Mouse (Mus musculus): ENCODE data around the gene Sema3b.

Gene Sema3b

DNA sequence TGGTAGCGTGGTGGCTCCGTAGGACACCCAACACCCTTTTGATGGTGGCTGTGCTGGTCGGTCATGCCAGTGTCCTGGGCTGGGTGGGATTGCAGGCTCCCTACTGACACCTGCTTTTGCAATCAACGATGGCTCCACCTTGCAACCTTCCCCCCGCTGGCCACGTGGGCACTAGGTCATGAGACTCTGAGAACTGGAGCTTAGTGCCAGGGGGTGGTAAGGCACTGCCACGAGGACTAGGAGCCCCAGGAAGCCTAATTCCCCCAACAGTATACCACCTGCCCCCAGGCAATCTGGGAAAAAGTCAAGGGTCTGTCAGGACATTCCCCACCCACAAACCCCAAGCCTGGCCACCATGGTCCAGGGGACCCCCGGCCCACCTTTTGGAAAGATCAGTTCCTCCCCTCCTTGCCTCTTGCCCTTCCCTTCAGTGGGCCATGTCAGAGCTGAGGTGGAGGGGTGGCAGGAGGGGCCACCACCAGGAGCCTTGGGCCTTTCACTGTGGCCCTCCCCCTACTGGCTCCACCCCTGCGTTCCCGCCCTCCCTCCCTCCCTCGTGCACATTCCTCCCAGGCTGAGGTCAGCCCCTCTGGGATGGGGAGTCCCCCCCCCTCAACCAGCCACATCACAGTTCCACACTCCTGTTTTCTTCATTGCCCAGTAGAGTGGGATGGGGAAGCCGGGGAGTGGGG, at the start of gene Sema3b:
Gene Sema3b (minus strand): TSS at position 489 of the 692 bp plus-strand sequence.
- DNase-seq (ENCODE audit: low read depth, low spot score), result no peak

DNA sequence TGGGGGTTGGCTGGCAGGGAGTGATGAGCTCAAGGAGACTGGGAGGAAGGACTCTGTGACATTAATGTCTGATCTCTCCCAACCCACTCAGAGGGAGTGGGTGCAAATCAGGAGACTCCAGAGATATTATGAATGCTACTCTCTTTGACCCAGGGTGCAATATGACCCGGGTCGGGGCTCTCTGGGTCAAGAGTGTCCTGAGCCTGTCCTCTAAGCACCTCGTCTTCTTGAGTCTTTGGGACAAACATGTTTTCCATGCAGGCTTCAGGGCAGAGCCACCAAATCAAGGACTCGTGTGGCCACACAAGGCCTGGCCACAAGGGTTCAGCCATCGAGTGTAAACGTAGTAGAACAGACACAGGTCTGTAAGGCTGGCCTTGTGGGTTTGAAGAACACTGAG, 49.1 kb upstream of the Sema3b start:
- no peak for DNase-seq (ENCODE audit: low read depth, low spot score)

DNA sequence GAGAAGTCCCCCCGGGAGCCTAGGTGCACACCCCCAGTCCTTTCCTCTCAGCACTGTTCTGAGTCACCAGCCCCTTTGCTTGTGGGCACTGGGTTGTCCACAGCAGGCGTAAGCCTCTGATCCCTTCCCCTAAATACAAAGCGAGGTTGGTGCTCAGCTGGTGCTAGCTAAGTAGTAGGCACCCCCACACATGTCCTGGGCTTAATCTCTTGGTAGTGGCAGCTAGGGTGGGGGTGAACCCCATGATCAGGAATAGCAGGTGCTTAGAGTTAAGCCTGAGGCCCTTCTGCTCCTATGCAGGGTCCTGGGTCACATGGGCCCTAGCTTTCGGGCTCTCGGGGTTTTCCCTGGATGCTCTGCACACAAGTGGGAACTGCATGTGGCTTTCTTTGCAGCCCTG, 48.1 kb upstream of the Sema3b start:
- DNase-seq (ENCODE audit: low read depth, low spot score), result no peak

DNA sequence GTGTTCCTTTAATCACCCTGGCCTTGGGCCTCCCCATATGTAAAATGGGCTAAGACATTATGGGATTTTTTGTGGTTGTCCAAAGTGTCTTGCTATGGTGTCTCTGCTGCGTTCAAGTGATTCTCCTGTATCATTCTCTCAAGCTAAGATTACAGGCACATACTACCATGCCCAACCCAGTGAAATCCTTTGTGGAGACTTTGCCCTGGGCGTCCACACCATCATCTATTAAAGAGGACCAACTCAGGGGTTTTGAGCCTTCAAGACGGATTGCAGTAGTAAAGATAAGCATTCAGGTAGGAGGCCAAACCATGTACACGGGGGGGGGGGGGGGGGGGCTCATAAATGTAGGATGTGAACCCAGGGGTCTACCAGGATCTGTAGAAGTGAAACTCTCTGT, 45.6 kb upstream of the Sema3b start:
- no peak for DNase-seq (ENCODE audit: low read depth, low spot score)

DNA sequence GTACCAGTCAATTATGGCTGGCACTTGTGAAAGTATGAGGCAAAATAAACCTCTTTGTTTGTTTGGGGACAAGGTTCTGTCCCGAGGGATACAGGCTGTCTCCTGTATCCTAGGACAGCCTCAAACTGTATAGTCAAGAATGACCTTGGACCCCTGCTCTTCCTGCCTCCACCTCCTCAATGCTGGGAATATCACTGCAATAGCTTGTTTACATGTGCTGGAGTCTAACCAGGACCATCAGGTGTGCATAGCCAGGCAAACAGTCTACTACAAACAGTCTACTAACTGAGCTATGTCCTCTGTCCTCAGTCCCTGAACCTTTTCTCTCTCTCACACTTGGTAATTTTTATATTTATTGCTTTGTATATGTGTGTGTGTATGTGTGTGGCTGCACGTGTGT, 44.4 kb upstream of the Sema3b start:
- DNase-seq (ENCODE audit: low read depth, low spot score), result no peak

DNA sequence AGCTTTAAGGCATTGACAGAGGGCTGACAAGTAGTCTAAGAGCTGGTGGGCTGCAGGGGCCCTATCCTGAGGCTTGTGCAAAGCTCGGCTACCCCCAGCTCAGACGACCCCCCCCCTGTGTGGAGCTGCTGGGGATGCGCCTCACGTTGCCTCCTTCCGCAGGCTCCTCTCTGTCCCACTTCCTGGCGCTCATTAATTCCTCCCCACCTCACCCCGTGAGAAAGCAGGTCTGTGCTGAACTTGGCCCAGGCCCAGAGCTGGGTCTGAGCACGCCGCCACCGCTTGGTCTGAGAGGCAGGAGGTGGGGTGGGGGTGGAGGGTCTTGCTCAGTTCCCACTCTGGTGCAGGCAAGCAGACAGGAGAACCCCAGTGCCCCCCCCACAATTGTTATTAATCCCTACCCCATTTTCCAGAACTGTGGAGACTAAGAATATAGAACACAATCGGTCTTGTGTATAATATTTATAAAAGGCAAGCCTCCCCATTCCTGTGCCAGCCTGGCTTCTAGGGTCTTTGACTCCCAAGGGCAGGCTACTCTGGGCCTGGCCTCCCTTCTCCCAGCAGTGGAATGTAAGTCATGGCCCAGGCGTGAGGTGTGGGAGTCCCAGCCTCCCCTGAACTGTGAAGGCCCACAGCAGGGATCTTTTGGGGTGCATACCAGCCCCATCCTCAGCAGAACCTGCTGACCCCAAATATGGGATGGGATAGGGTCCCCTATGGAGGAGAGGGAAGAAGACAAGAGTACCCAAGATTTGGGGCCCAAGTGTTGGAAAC, 41.9 kb upstream of the Sema3b start:
- no peak for DNase-seq (ENCODE audit: low read depth, low spot score)

DNA sequence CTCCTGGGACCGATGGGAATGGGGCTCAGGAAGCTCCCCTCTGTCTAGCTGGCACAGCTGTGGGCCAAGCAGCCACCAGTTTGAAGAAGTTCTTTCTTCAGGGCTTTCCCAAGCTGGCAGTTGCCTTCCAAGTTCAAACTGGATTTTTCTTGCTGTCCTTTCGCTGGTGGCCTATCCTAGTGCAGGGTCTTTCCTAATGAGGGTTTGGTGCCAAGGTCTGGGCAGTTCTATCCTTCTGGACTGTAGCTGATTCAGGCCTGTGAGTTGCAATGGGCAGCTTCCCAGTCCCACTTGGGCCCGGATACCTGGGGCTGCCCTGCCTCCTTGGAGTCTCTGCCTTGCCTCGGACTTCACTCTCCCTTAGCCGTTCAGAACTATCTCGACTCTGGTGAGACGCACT, 41.2 kb upstream of the Sema3b start:
- no peak for DNase-seq (ENCODE audit: low read depth, low spot score)

DNA sequence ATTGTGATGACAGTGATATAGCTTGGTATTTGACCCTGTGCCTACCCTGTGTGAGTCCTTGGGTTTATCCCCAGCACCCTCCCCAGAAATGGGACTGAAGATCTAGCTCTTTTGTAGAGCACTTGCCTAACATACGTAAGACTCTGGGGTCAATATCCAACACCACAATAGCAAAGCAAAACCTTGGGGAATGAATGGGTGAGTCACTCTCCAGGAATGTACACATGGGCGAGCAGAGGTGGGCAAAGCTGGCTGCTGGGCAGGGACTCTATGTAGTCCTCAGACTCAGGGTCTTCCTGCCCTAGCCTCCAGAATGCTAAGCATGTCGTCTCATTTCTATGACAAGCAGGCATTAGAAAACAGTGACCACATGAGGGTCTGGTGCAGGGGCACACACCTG, 39.7 kb upstream of the Sema3b start:
- DNase-seq (ENCODE audit: low read depth, low spot score), result no peak

DNA sequence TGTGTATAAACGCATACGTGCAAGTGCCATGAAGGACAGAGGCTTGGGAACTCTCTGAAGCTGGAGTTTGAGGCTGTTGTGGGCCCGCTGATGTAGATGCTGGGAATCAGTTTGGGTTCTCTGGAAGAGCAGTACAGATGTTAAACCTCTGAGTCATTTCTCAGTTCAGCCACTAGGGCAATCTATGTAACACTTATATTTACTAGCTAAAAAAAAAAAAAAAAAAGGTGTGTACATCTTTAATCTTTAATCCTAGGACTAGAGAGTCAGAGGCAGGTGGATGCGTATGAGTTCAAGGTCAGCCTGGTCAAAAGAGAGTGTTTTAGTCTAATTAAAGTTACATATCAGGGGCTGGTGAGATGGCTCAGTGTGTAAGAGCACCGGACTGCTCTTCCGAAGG, 37.9 kb upstream of the Sema3b start:
- DNase-seq (ENCODE audit: low read depth, low spot score), result no peak

DNA sequence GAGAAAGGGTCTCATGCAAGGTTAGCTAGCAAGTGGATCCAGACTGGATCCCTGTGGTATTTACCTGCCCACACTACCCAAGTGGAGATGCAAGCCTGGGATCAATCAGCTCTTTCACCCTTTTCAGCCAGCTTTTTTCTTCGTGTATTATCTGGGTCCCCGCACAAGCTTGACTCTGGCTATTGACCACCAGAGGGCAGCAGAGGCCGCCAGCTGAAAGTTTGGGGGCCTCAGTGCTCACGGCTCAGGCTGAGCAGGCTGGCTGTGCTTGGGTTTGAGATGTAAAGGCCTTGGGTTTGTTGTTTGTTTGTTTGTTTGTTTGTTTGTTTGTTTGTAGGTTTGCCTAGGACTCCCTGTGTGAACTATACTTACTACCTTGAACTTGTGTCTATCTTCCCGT, 36.5 kb upstream of the Sema3b start:
- DNase-seq (ENCODE audit: low read depth, low spot score), result peak; percentile 80

DNA sequence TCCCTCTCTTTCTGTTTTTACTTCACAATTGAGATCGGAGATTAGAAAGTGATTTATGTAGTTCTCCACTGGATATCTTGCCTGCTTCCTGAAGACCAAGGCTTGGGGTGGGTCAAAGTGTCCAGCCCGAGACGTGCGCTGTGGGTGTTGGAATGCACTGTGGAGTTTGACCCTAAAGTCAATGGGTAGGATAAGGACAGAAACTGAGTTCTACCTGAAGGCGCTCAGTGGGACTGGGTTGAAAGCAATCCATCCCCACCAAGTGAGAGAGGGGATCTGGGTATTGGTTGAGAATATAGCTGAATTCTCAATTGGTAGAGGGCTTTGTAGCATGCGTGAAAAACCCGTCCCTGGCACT, 36.1 kb upstream of the Sema3b start:
- DNase-seq (ENCODE audit: low read depth, low spot score), result no peak

DNA sequence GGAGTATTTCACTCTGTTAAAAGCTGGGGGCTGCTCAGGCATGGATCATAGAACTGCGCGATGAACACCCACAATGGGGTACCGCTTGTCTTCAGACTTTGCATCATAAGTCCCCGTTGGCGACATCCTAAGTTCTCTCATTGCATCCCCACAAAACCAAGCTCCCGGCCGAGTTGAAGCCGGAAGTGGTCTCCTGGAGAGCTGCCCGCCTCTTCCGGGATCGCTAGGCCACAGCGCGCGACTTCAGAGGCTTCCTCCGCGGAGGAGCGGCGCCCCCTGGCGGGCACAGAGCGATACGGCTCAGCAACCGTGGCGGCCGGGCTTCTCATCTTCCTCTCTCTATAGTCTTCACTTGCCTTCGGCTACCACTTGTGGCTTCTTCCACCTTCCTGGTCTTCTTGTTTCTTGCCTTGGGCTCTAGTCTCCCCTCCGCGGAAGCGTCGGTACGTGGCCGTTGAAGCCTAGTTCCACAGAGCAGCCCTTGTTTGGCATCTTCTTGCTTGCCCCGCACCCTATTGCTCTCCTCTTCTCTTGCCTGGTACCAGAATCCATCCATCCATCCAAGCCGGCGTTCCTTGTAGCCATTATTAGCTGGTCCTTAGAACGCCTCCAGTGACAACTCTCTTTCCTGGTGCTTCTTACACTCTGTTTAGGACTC, 35.6 kb upstream of the Sema3b start:
- peak; percentile 89 for DNase-seq (ENCODE audit: low read depth, low spot score)

DNA sequence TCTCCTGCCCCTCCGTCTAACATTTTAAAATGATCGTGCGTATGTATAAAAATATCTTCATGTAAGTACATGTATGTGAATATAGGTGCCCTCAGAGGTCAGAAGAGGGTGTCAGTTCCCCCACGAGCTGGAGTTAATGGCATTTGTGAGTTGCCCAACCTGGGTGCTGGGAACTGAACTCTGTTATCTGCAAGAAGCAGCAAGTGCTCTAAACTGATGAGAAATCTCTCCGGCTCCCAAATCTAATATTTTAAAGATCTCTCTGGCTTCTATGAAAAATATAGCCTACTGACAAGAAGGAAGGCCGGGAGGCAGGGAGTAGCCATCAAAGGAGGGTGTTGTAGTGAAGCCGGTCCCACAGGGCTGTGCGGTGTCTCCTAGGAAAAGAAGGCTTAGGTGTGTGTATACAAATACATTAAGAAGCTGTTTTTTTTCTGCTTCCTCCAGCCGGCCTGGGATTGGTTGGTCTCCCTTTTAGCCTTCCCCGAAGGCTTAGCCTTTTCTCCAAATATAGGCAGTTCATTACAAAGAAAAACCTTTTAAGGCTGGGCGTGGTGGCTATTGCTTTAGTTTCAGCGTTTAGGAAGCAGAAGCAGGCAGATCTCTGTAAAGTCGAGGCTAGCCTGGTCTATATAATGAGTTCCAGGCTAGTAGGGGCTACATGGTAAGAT, 34.6 kb upstream of the Sema3b start:
- DNase-seq (ENCODE audit: low read depth, low spot score), result no peak

DNA sequence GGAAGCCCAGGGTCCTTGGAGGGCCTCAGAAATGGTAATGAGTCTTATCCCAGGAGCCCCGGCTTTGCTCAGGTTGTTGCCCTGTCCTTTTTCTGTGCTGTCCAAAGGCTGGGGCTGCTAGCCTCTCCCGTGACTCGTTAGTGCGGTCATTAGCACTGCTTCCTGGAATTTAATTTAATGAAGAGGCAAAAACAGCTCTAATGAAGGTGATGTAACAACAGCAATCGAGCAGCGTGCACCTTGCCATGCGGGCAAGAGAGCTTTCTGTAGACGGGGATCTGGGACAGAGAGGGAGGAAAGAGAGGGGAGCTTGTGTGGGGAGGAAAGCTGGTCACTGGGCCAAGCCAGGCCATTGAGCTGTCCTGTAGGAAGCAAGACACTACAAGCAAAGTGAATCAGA, 32.6 kb upstream of the Sema3b start:
- DNase-seq (ENCODE audit: low read depth, low spot score), result no peak

DNA sequence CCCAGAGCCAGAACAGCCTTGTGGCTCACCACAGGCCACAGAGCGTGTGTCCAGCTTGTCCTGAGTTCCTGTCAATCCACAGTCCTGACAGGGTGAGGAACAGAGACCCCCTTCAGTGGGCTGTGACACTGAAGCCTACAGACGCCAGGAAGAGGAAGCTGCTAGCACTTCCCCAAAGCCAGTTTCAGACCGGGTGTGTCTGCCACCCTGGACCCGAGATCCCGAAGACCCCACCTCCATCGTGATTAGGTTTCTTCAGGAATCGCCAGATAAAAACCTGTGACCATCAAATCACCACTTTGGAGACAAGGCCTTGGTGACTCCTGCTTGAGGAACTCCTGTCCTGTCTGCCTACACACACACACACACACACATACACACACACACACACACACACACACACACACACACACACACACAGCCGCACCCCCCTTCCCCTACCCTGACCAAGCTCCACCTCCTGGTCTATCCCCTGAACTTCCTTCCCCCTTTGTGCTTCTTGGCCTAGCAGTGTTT, 31.3 kb upstream of the Sema3b start:
- DNase-seq (ENCODE audit: low read depth, low spot score), result no peak

DNA sequence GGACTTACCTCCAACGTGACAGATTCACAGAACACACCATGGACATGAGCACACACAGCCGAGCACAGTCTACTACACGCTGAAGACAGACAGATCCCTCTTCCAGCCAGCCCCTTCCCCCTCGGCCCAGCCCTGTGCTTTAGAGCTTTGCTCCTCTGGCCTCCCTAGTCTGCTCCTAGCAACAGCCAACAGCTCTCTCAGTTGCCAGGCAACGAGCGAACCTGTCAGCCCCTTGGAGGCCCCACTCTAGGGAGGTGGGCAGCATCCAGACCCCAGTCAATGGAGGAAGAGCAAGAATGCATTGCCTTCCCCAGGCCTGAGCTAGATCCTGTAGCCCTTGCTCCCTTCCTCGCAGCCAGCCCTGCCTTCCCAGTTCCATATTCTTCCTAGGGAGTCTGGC, 28.0 kb upstream of the Sema3b start:
- DNase-seq (ENCODE audit: low read depth, low spot score), result no peak

DNA sequence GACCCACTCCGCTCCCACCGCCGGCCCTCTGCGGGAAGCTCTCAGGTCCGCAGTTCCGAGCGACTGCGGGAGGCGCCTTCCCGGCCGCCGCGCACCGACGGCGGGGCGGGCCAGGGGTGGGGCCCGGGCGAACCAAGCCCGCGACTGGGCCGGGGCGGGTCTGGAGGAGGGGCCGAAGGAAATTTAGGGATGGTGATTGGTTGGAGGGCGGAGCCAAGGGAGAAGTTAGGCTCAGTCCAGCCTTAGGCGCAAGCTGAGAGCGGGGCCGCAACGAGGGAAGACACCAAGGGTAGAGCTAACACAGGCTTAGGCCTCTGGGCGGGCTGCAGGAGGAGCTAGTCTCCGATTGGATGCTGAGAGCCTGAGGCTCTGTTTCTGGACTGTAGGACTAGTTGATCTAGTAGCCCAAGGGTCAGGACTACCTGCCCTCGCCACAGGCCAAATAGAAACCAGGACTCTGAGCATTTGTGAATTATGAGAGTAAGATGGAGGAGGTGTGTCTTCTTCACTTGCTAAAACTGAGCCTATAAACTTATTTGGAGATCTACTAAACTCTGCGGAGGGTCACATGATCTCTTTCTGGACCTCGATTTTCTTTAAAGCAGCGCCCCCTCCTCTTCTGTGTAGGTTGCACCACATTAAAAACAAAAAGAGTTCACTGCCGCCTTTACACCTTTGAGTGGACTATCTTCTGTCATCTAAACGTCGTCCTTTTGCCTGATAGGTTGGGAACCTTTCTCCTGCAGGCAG, 26.4 kb upstream of the Sema3b start, which contains the start of gene Gnai2:
Gene Gnai2 (minus strand): TSS at position 89 of the 750 bp plus-strand sequence.
- DNase-seq (ENCODE audit: low read depth, low spot score), result peak; percentile 94

DNA sequence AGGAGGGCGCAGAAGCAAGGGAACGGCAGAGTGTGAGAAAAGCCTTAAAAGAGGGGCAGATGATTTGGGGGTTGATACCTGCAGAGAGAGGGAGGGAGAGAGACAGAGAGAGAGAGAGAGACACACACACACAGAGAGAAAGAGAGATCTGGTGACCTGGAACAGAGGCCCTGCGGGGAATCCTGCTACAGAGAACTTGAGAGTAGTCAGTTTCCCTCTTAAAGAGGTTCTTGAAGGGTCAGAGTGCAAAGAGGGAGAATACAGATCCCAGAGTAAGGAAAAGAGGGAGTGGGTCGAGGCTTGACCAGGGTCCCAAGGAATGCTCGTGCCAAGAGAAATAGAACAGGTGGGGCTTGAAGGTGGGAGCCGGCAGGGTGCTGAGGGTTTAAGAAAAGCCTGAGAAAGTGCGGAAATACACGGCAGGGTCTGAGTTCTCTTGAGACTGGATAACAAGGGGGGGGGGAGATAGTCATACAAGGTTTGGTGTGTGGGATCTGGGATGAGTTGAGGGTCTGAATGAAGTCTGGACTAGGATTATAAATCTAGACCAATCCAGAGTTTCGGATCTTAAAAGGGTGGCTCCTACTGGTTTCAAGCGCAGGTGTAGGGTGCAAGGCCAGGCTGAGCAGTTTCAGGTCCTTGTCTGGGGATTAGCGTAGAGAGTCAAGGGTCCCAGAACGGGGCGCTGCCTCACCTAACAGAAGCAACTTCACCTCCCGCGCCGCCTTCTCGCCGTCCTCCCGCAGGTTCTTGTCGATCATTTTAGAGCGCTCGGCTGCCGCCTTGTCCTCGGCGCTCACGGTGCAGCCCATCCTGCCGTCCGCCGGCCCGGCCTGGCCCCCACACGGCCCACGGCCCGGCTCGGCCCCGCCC, 25.6 kb upstream of the Sema3b start:
- DNase-seq (ENCODE audit: low read depth, low spot score), result no peak

DNA sequence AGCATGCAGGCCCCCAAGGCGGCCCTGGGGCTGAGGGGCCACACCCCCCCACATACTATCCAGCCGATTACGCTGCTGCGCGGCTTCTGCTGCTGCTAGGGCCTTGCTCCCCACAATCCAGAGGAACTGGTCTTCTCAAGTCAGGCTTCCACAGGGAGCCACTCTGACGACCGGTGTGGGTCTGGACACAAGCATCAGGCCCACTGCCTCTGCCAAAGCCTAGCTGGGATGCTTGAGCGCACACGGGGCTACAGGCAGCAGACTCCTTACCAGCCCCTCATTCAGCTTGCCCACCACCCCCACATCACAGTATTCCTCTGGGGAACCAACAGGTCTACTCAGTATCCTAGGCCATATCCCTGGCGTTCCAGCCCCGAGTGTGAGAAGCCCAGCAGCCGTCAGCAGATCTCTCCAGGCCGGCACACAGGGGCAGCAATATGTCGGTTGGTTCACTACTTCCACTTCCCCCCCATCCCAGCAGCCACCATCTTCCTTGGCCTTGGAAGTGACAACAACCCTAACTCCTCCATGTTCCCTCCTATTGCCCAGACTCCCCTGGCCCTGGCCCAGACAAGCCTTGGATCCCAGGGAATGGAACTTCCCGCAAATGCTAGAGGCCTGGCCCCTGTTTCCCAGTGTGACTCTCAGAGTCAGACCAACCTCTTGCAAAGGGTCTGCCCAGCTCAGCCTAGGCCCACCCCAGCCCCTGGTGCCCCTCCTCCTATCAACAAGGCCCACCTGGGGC, 24.8 kb upstream of the Sema3b start:
- DNase-seq (ENCODE audit: low read depth, low spot score), result no peak
